Mouse (Mus musculus) frontal cortex, postnatal 36 days (tissue): Measurements from ENCODE around the gene Nup205.
"Not testable (repeated sequence)": the region's sequence is repeated elsewhere in the genome, so short reads cannot be mapped to it uniquely, and the experiment has no call there.

Source experiments
- DNase-seq, 2 experiments: peaks; one replicate each; pipeline ENCODE4 v3.0.0; 2022; ENCODE audit warnings: low spot score in 2 of 2

Gene Nup205

GRCm38 (mm10) chr6:35176979-35177649 lies at the start of gene Nup205:
Gene Nup205 (plus strand): TSS chr6:35177421.
- DNase-seq: peak; percentile 88 to 91

GRCm38 (mm10) chr6:35132806-35133205 lies 44.4 kb upstream of the Nup205 start:
- DNase-seq: peak; percentile 9 to 26

- DNase-seq: no peak
These were observed 44.0 kb upstream of the Nup205 start for GRCm38 (mm10) chr6:35133246-35133578.

- peak; percentile 98 to 99 for DNase-seq
These were observed 43.4 kb upstream of the Nup205 start, which contains the start of gene Cnot4 for GRCm38 (mm10) chr6:35133579-35134488. Gene Cnot4 (minus strand): TSS chr6:35133724.

GRCm38 (mm10) chr6:35134844-35135243 lies 42.4 kb upstream of the Nup205 start:
- DNase-seq: no peak

- DNase-seq: no peak
These were observed 36.9 kb upstream of the Nup205 start for GRCm38 (mm10) chr6:35140351-35140750.

GRCm38 (mm10) chr6:35145569-35145968 lies 31.7 kb upstream of the Nup205 start:
- DNase-seq: no peak

GRCm38 (mm10) chr6:35147726-35148422 lies 29.3 kb upstream of the Nup205 start:
- no peak for DNase-seq

- DNase-seq: no peak
These were observed 22.7 kb upstream of the Nup205 start for GRCm38 (mm10) chr6:35154540-35154939.

- no peak for DNase-seq
These were observed 8.0 kb upstream of the Nup205 start for GRCm38 (mm10) chr6:35169250-35169649.

GRCm38 (mm10) chr6:35172028-35172427 lies 5.2 kb upstream of the Nup205 start:
- not testable (repeated sequence) for DNase-seq

GRCm38 (mm10) chr6:35173181-35173580 lies 4.0 kb upstream of the Nup205 start:
- DNase-seq: no peak

GRCm38 (mm10) chr6:35177650-35178272 lies 540 bp downstream of the Nup205 start:
- DNase-seq: no peak

GRCm38 (mm10) chr6:35179299-35179698 lies 2.1 kb downstream of the Nup205 start:
- DNase-seq: not testable (repeated sequence)

GRCm38 (mm10) chr6:35184781-35185180 lies 7.6 kb downstream of the Nup205 start:
- DNase-seq: no peak

- DNase-seq: no peak
These were observed 14.0 kb downstream of the Nup205 start for GRCm38 (mm10) chr6:35191198-35191597.

- no peak for DNase-seq
These were observed 48.5 kb downstream of the Nup205 start for GRCm38 (mm10) chr6:35225696-35226095.

- no peak for DNase-seq
These were observed 52.2 kb downstream of the Nup205 start for GRCm38 (mm10) chr6:35229415-35229814.

- DNase-seq: no peak
These were observed 59.0 kb downstream of the Nup205 start for GRCm38 (mm10) chr6:35236108-35236785.

- DNase-seq: no peak
These were observed 66.0 kb downstream of the Nup205 start for GRCm38 (mm10) chr6:35243252-35243651.

- DNase-seq: no peak
These were observed 66.8 kb downstream of the Nup205 start for GRCm38 (mm10) chr6:35243989-35244388.
